Mouse (Mus musculus): Measurements from ENCODE around the gene Ube2o. TPM values are rescaled to one million over a fixed set of nuclear protein-coding genes. Genes with fewer than 3 reads are reported as not detected.

Ube2o gene
- total and polyA plus RNA-seq, 2 experiments: 2.0 to 7.3 TPM

GRCm38 (mm10) chr11:116609965-116610630, 28.9 kb upstream of the Ube2o start:
- Histone ChIP-seq H3K9ac (ENCODE audit: low read depth, low read length) (no peak overlapping the region), H3K36me3 (ENCODE audit: control insufficient read depth, insufficient read depth, low read length) (peaks cover 4% of the 10 kb centered on the region; the same call in 1 of the 2 replicates), H3K79me2 (ENCODE audit: control insufficient read depth, insufficient read depth, low read length) (peaks cover 10% of the 10 kb centered on the region; the same call in 1 of the 2 replicates), H3K27ac (replicated peaks; ENCODE audit: insufficient read depth, low read depth, low read length) (no peak overlapping the region), H3K4me3 (ENCODE audit: insufficient read depth, low read depth, low read length) (no peak overlapping the region), H3K27me3 (ENCODE audit: control insufficient read depth, insufficient read depth, low read length) (no peaks in the 10 kb centered on the region), H3K4me1 (ENCODE audit: control insufficient read depth, insufficient read depth, low read length) (0 out of 2 replicates have a peak, but pooled peaks cover 6% of the 10 kb centered on the region)
- TF ChIP-seq POLR2A (IDR thresholded peaks at IDR 0.05; ENCODE audit: extremely low read depth, insufficient read depth, low read length) (no peak), CTCF (IDR thresholded peaks at IDR 0.05; ENCODE audit: low read depth, low read length) (no peak)
- no peak for DNase-seq (ENCODE audit: extremely low read depth, low read depth, low spot score)
- WGBS: 69% methylated on average over 15 of the region's 15 CpGs

GRCm38 (mm10) chr11:116607717-116608116, 26.5 kb upstream of the Ube2o start:
- H3K36me3 ChIP-seq (ENCODE audit: control insufficient read depth, insufficient read depth, low read length): peaks cover 10% of the 10 kb centered on the region; the same call in 1 of the 2 replicates
- H3K4me3 ChIP-seq (ENCODE audit: insufficient read depth, low read depth, low read length): no peak overlapping the region
- H3K79me2 ChIP-seq (ENCODE audit: control insufficient read depth, insufficient read depth, low read length): 0 out of 2 replicates have a peak, but pooled peaks cover 4% of the 10 kb centered on the region
- WGBS: 91% methylated on average over 3 of the region's 3 CpGs
- no peak for DNase-seq (ENCODE audit: extremely low read depth, low read depth, low spot score)
- no peaks in the 10 kb centered on the region for H3K27me3 ChIP-seq (ENCODE audit: control insufficient read depth, insufficient read depth, low read length)
- no peak overlapping the region for H3K27ac ChIP-seq (replicated peaks; ENCODE audit: insufficient read depth, low read depth, low read length)
- H3K4me1 ChIP-seq (ENCODE audit: control insufficient read depth, insufficient read depth, low read length): 0 out of 2 replicates have a peak, but pooled peaks cover 3% of the 10 kb centered on the region
- TF ChIP-seq POLR2A (IDR thresholded peaks at IDR 0.05; ENCODE audit: extremely low read depth, insufficient read depth, low read length) (no peak), CTCF (IDR thresholded peaks at IDR 0.05; ENCODE audit: low read depth, low read length) (no peak)
- H3K9ac ChIP-seq (ENCODE audit: low read depth, low read length): no peak overlapping the region

GRCm38 (mm10) chr11:116604097-116604496, 22.9 kb upstream of the Ube2o start:
- no peaks in the 10 kb centered on the region for H3K27me3 ChIP-seq (ENCODE audit: control insufficient read depth, insufficient read depth, low read length)
- no peaks in the 10 kb centered on the region for H3K79me2 ChIP-seq (ENCODE audit: control insufficient read depth, insufficient read depth, low read length)
- peaks cover 17% of the 10 kb centered on the region; the same call in 1 of the 2 replicates for H3K36me3 ChIP-seq (ENCODE audit: control insufficient read depth, insufficient read depth, low read length)
- TF ChIP-seq CTCF (IDR thresholded peaks at IDR 0.05; ENCODE audit: low read depth, low read length) (no peak), POLR2A (IDR thresholded peaks at IDR 0.05; ENCODE audit: extremely low read depth, insufficient read depth, low read length) (no peak)
- no peak overlapping the region for H3K4me3 ChIP-seq (ENCODE audit: insufficient read depth, low read depth, low read length)
- no peak overlapping the region for H3K27ac ChIP-seq (replicated peaks; ENCODE audit: insufficient read depth, low read depth, low read length)
- H3K4me1 ChIP-seq (ENCODE audit: control insufficient read depth, insufficient read depth, low read length): no peaks in the 10 kb centered on the region
- WGBS: 97% methylated on average over 12 of the region's 12 CpGs
- no peak overlapping the region for H3K9ac ChIP-seq (ENCODE audit: low read depth, low read length)
- no peak for DNase-seq (ENCODE audit: extremely low read depth, low read depth, low spot score)

- DNase-seq (ENCODE audit: extremely low read depth, low read depth, low spot score): no peak
- Histone ChIP-seq H3K36me3 (ENCODE audit: control insufficient read depth, insufficient read depth, low read length) (peaks cover 17% of the 10 kb centered on the region; the same call in 1 of the 2 replicates), H3K79me2 (ENCODE audit: control insufficient read depth, insufficient read depth, low read length) (no peaks in the 10 kb centered on the region), H3K27me3 (ENCODE audit: control insufficient read depth, insufficient read depth, low read length) (no peaks in the 10 kb centered on the region), H3K27ac (replicated peaks; ENCODE audit: insufficient read depth, low read depth, low read length) (no peak overlapping the region), H3K9ac (ENCODE audit: low read depth, low read length) (no peak overlapping the region), H3K4me1 (ENCODE audit: control insufficient read depth, insufficient read depth, low read length) (no peaks in the 10 kb centered on the region), H3K4me3 (ENCODE audit: insufficient read depth, low read depth, low read length) (no peak overlapping the region)
- 90% methylated on average over 10 of the region's 10 CpGs for WGBS
- TF ChIP-seq POLR2A (IDR thresholded peaks at IDR 0.05; ENCODE audit: extremely low read depth, insufficient read depth, low read length) (no peak), CTCF (IDR thresholded peaks at IDR 0.05; ENCODE audit: low read depth, low read length) (peak; percentile 70)
Measured at GRCm38 (mm10) chr11:116603339-116603738, 22.1 kb upstream of the Ube2o start.

- no peak for TF ChIP-seq POLR2A (IDR thresholded peaks at IDR 0.05; ENCODE audit: extremely low read depth, insufficient read depth, low read length)
- TF ChIP-seq CTCF (IDR thresholded peaks at IDR 0.05; ENCODE audit: low read depth, low read length): no peak
Measured at GRCm38 (mm10) chr11:116602043-116602442, 20.8 kb upstream of the Ube2o start.

GRCm38 (mm10) chr11:116601166-116601565, 19.9 kb upstream of the Ube2o start:
- Histone ChIP-seq H3K27me3 (ENCODE audit: control insufficient read depth, insufficient read depth, low read length) (no peaks in the 10 kb centered on the region), H3K4me3 (ENCODE audit: insufficient read depth, low read depth, low read length) (no peak overlapping the region), H3K9ac (ENCODE audit: low read depth, low read length) (no peak overlapping the region), H3K79me2 (ENCODE audit: control insufficient read depth, insufficient read depth, low read length) (no peaks in the 10 kb centered on the region), H3K36me3 (ENCODE audit: control insufficient read depth, insufficient read depth, low read length) (peaks cover 14% of the 10 kb centered on the region; the same call in 1 of the 2 replicates), H3K27ac (replicated peaks; ENCODE audit: insufficient read depth, low read depth, low read length) (no peak overlapping the region), H3K4me1 (ENCODE audit: control insufficient read depth, insufficient read depth, low read length) (no peaks in the 10 kb centered on the region)
- no peak for DNase-seq (ENCODE audit: extremely low read depth, low read depth, low spot score)
- no peak for TF ChIP-seq POLR2A (IDR thresholded peaks at IDR 0.05; ENCODE audit: extremely low read depth, insufficient read depth, low read length)
- no peak for TF ChIP-seq CTCF (IDR thresholded peaks at IDR 0.05; ENCODE audit: low read depth, low read length)
- 96% methylated on average over 8 of the region's 8 CpGs for WGBS

More at GRCm38 (mm10) chr11:116602043-116602442, 20.8 kb upstream of the Ube2o start:
- 91% methylated on average over 8 of the region's 8 CpGs for WGBS
- Histone ChIP-seq H3K4me3 (ENCODE audit: insufficient read depth, low read depth, low read length) (no peak overlapping the region), H3K79me2 (ENCODE audit: control insufficient read depth, insufficient read depth, low read length) (no peaks in the 10 kb centered on the region), H3K36me3 (ENCODE audit: control insufficient read depth, insufficient read depth, low read length) (peaks cover 17% of the 10 kb centered on the region; the same call in 1 of the 2 replicates), H3K27ac (replicated peaks; ENCODE audit: insufficient read depth, low read depth, low read length) (no peak overlapping the region), H3K4me1 (ENCODE audit: control insufficient read depth, insufficient read depth, low read length) (no peaks in the 10 kb centered on the region), H3K9ac (ENCODE audit: low read depth, low read length) (no peak overlapping the region), H3K27me3 (ENCODE audit: control insufficient read depth, insufficient read depth, low read length) (no peaks in the 10 kb centered on the region)
- DNase-seq (ENCODE audit: extremely low read depth, low read depth, low spot score): no peak

Data from liver, adult 2 months (tissue).